Comparison of ENCODE assay signal across 15 mouse cellular contexts in the genomic region with DNA sequence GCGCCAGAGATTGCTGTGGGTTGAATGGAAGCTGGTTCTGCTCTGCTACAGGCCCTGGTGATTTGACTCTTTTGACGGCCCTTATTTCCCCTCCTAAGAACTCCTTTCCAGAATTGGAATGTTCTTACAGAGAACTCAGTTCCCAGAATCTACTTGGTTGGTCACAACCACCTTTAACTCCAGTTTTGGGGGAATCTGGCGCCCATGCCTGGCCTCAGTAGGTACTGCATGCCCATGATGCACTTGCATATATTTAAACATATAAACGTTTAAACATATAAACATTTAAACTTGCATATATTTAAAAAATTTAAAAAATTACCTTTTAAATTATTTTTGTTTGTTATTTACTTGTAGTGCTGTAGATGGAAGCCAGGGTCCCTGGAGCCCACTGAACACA. TPM values are rescaled to one million over a fixed set of nuclear protein-coding genes. Genes with fewer than 3 reads are reported as not detected.
DNase-seq lines count a peak whose midpoint lies in the region; ATAC-seq and TF ChIP-seq lines count a peak whose summit lies in the region.
"Had no signal": no experiment of that assay in that cellular context is flagged by ENCODE, and none has a peak within 500 bp of the region (broad histone marks: within the 10 kb centered on the region; RNA-seq: fewer than 3 reads in every experiment).

No protein-coding gene starts in this region.

- no peaks in the 10 kb centered on the region for H3K36me3 ChIP-seq in hindbrain, embryonic 11.5 days (ENCODE audit: control insufficient read depth, insufficient read depth, low read length)
- no peaks in the 10 kb centered on the region for H3K36me3 ChIP-seq in hindbrain, embryonic 16.5 days (ENCODE audit: control insufficient read depth, insufficient read depth, low read length)
- H3K36me3 ChIP-seq in midbrain, embryonic 14.5 days (ENCODE audit: control insufficient read depth, insufficient read depth, low read length) = no peaks in the 10 kb centered on the region
- no peaks in the 10 kb centered on the region for H3K36me3 ChIP-seq in midbrain, embryonic 13.5 days
- no peaks in the 10 kb centered on the region for H3K36me3 ChIP-seq in midbrain, postnatal 0 days (ENCODE audit: insufficient read depth, low read length)
- H3K36me3 ChIP-seq: limb, embryonic 12.5 days; neural tube, embryonic 15.5 days had no signal

- WGBS in hindbrain, embryonic 11.5 days = 48% methylated on average over 4 of the region's 4 CpGs
- 49% methylated on average over 4 of the region's 4 CpGs for WGBS in hindbrain, embryonic 16.5 days
- WGBS in midbrain, embryonic 14.5 days = 43% methylated on average over 4 of the region's 4 CpGs
- 52% methylated on average over 4 of the region's 4 CpGs for WGBS in midbrain, embryonic 13.5 days
- WGBS in midbrain, postnatal 0 days = 43% methylated on average over 4 of the region's 4 CpGs

- peak; percentile 67 for TF ChIP-seq CTCF in midbrain, postnatal 0 days (IDR thresholded peaks at IDR 0.05)

- 0 out of 2 replicates have a peak, but pooled peaks cover 3% of the 10 kb centered on the region for H3K4me1 ChIP-seq in hindbrain, embryonic 11.5 days (replicated peaks; ENCODE audit: control insufficient read depth, insufficient read depth, low read length)
- peaks cover 12% of the 10 kb centered on the region; the same call in 1 of the 2 replicates for H3K4me1 ChIP-seq in hindbrain, embryonic 16.5 days (ENCODE audit: control insufficient read depth, insufficient read depth, low read depth, low read length)
- peaks cover 17% of the 10 kb centered on the region for H3K4me1 ChIP-seq in midbrain, embryonic 14.5 days (ENCODE audit: control insufficient read depth, insufficient read depth, low read length)
- peaks cover 18% of the 10 kb centered on the region for H3K4me1 ChIP-seq in midbrain, embryonic 13.5 days (replicated peaks)
- no peaks in the 10 kb centered on the region; the same call in 1 of the 2 replicates for H3K4me1 ChIP-seq in midbrain, postnatal 0 days (ENCODE audit: insufficient read depth, low read length)
- H3K4me1 ChIP-seq: limb, embryonic 12.5 days had no signal

- H3K4me3 ChIP-seq in hindbrain, embryonic 11.5 days (ENCODE audit: low read depth, low read length) = no peak overlapping the region
- H3K4me3 ChIP-seq in hindbrain, embryonic 16.5 days (ENCODE audit: low read length) = no peak overlapping the region
- no peak overlapping the region for H3K4me3 ChIP-seq in midbrain, embryonic 14.5 days (replicated peaks; ENCODE audit: low read depth, low read length)
- no peak overlapping the region for H3K4me3 ChIP-seq in midbrain, embryonic 13.5 days (replicated peaks)
- H3K4me3 ChIP-seq in midbrain, postnatal 0 days (ENCODE audit: low read depth, low read length) = no peak overlapping the region
- H3K4me3 ChIP-seq: limb, embryonic 12.5 days; neural tube, embryonic 15.5 days had no signal

- peak; percentile 43 for DNase-seq in hindbrain, embryonic 11.5 days (ENCODE audit: low spot score)
- DNase-seq in midbrain, embryonic 14.5 days = peak; percentile 45
- DNase-seq in brain, adult 2 months (ENCODE audit: low read depth, low spot score) = peak; percentile 19
- no peak for DNase-seq in midbrain, postnatal 0 days (ENCODE audit: low spot score)
- DNase-seq in heart, adult 8-10 months (ENCODE audit: low spot score) = no peak

- ATAC-seq in hindbrain, embryonic 11.5 days (ENCODE audit: low FRiP score) = no peak
- no peak for ATAC-seq in hindbrain, embryonic 16.5 days
- ATAC-seq in midbrain, embryonic 14.5 days (ENCODE audit: low FRiP score, low TSS enrichment) = no peak
- no peak for ATAC-seq in midbrain, embryonic 13.5 days
- no peak for ATAC-seq in midbrain, postnatal 0 days (ENCODE audit: low FRiP score)

- no peaks in the 10 kb centered on the region; the same call in 1 of the 2 replicates for H3K27me3 ChIP-seq in hindbrain, embryonic 11.5 days (ENCODE audit: control insufficient read depth, insufficient read depth, low read length)
- no peaks in the 10 kb centered on the region; the same call in 1 of the 2 replicates for H3K27me3 ChIP-seq in hindbrain, embryonic 16.5 days (replicated peaks; ENCODE audit: control insufficient read depth, insufficient read depth, low read length)
- no peaks in the 10 kb centered on the region for H3K27me3 ChIP-seq in midbrain, embryonic 14.5 days (ENCODE audit: control insufficient read depth, insufficient read depth, low read length)
- no peaks in the 10 kb centered on the region for H3K27me3 ChIP-seq in midbrain, embryonic 13.5 days
- no peaks in the 10 kb centered on the region for H3K27me3 ChIP-seq in midbrain, postnatal 0 days (ENCODE audit: insufficient read depth, low read length)
- H3K27me3 ChIP-seq: neural tube, embryonic 15.5 days had no signal

- H3K27ac ChIP-seq in hindbrain, embryonic 11.5 days (ENCODE audit: low read depth, low read length) = no peak overlapping the region
- H3K27ac ChIP-seq in hindbrain, embryonic 16.5 days (ENCODE audit: low read depth, low read length) = no peak overlapping the region
- no peak overlapping the region for H3K27ac ChIP-seq in midbrain, embryonic 14.5 days (replicated peaks; ENCODE audit: low read depth, low read length)
- no peak overlapping the region for H3K27ac ChIP-seq in midbrain, embryonic 13.5 days
- no peak overlapping the region for H3K27ac ChIP-seq in midbrain, postnatal 0 days (ENCODE audit: low read depth, low read length)
- H3K27ac ChIP-seq: limb, embryonic 12.5 days; neural tube, embryonic 15.5 days had no signal

- no peak overlapping the region for H3K9ac ChIP-seq in hindbrain, embryonic 11.5 days (ENCODE audit: low read depth, low read length)
- no peak overlapping the region for H3K9ac ChIP-seq in hindbrain, embryonic 16.5 days (ENCODE audit: low read depth, low read length)
- H3K9ac ChIP-seq in midbrain, embryonic 14.5 days (replicated peaks; ENCODE audit: low read length) = no peak overlapping the region
- no peak overlapping the region for H3K9ac ChIP-seq in midbrain, embryonic 13.5 days (replicated peaks)
- no peak overlapping the region for H3K9ac ChIP-seq in midbrain, postnatal 0 days (replicated peaks; ENCODE audit: low read length, poor library complexity, severe bottlenecking)
- H3K9ac ChIP-seq: limb, embryonic 12.5 days; neural tube, embryonic 15.5 days had no signal

- no peaks in the 10 kb centered on the region for H3K9me3 ChIP-seq in hindbrain, embryonic 11.5 days (ENCODE audit: control insufficient read depth, low read length)
- H3K9me3 ChIP-seq in hindbrain, embryonic 16.5 days (ENCODE audit: control insufficient read depth, low read length) = no peaks in the 10 kb centered on the region
- no peaks in the 10 kb centered on the region for H3K9me3 ChIP-seq in midbrain, embryonic 14.5 days (ENCODE audit: control insufficient read depth, low read length)
- no peaks in the 10 kb centered on the region for H3K9me3 ChIP-seq in midbrain, embryonic 13.5 days
- no peaks in the 10 kb centered on the region for H3K9me3 ChIP-seq in midbrain, postnatal 0 days (ENCODE audit: low read length)
- H3K9me3 ChIP-seq: limb, embryonic 12.5 days; neural tube, embryonic 15.5 days had no signal

- H3K4me2 ChIP-seq in hindbrain, embryonic 11.5 days (replicated peaks; ENCODE audit: low read depth, low read length) = no peak overlapping the region
- no peak overlapping the region for H3K4me2 ChIP-seq in hindbrain, embryonic 16.5 days (ENCODE audit: low read length)
- no peak overlapping the region for H3K4me2 ChIP-seq in midbrain, embryonic 14.5 days (ENCODE audit: low read length)
- H3K4me2 ChIP-seq in midbrain, embryonic 13.5 days (replicated peaks) = no peak overlapping the region
- no peak overlapping the region for H3K4me2 ChIP-seq in midbrain, postnatal 0 days (ENCODE audit: low read depth, low read length, poor library complexity, severe bottlenecking)
- H3K4me2 ChIP-seq: limb, embryonic 12.5 days; neural tube, embryonic 15.5 days had no signal

RNA-seq across cellular contexts. Expression of gene Pramel1, which starts 10.6 kb away (rescaled TPM):
- not detected in 2 replicates for polyA plus RNA-seq in hindbrain, embryonic 11.5 days (2014; fragmentation: Nextera tagmentation; extraction: Ambion mirVana)
- polyA plus RNA-seq in hindbrain, embryonic 16.5 days (2015; fragmentation: Nextera tagmentation; extraction: Ambion mirVana) = not detected in 2 replicates
- polyA plus RNA-seq in midbrain, embryonic 14.5 days (2014; fragmentation: Nextera tagmentation; extraction: Ambion mirVana) = not detected in 2 replicates
- polyA plus RNA-seq in midbrain, embryonic 13.5 days (2015; fragmentation: Nextera tagmentation; extraction: Ambion mirVana) = not detected in 2 replicates
- not detected in 2 replicates for total RNA-seq in midbrain, postnatal 0 days (2014; rRNA removed)
- not detected in 2 replicates for polyA plus RNA-seq in midbrain, postnatal 0 days (2015; fragmentation: Nextera tagmentation; extraction: Ambion mirVana)
- not detected for total RNA-seq in heart, adult 8-10 months (2022)
- total RNA-seq: gastrocnemius, adult 18-20 months; hematopoietic stem cell, adult 5-6 weeks had no signal
- polyA plus RNA-seq: embryonic facial prominence, embryonic 14.5 days; large intestine, adult 2 months; limb, embryonic 12.5 days; neural tube, embryonic 15.5 days; spleen, adult 2 months; urinary bladder, adult 2 months had no signal

RNA-seq across cellular contexts. Expression of gene Pramef8, which starts 28.6 kb away (rescaled TPM):
- 17.0 and 19.4 TPM in 2 replicates for polyA plus RNA-seq in hindbrain, embryonic 11.5 days (2014; fragmentation: Nextera tagmentation; extraction: Ambion mirVana)
- 21.7 and 23.2 TPM in 2 replicates for polyA plus RNA-seq in hindbrain, embryonic 16.5 days (2015; fragmentation: Nextera tagmentation; extraction: Ambion mirVana)
- 14.2 and 22.4 TPM in 2 replicates for polyA plus RNA-seq in midbrain, embryonic 14.5 days (2014; fragmentation: Nextera tagmentation; extraction: Ambion mirVana)
- 26.0 and 27.5 TPM in 2 replicates for polyA plus RNA-seq in midbrain, embryonic 13.5 days (2015; fragmentation: Nextera tagmentation; extraction: Ambion mirVana)
- total RNA-seq in midbrain, postnatal 0 days (2014; rRNA removed) = 34.9 and 39.0 TPM in 2 replicates
- 16.1 and 17.0 TPM in 2 replicates for polyA plus RNA-seq in midbrain, postnatal 0 days (2015; fragmentation: Nextera tagmentation; extraction: Ambion mirVana)
- total RNA-seq in heart, adult 8-10 months (2022) = 10 to 100 TPM in 2 of 4 experiments, 1 to 10 TPM in 2; 8.4 to 11.9 (median 10.0) TPM

RNA-seq across cellular contexts. Expression of gene Lrrc38, which starts 34.1 kb away (rescaled TPM):
- 0.51 TPM in 1 of 2 replicates, not detected in the other for polyA plus RNA-seq in hindbrain, embryonic 11.5 days (2014; fragmentation: Nextera tagmentation; extraction: Ambion mirVana)
- 0.38 and 0.69 TPM in 2 replicates for polyA plus RNA-seq in hindbrain, embryonic 16.5 days (2015; fragmentation: Nextera tagmentation; extraction: Ambion mirVana)
- 0.21 and 0.39 TPM in 2 replicates for polyA plus RNA-seq in midbrain, embryonic 14.5 days (2014; fragmentation: Nextera tagmentation; extraction: Ambion mirVana)
- 0.19 and 0.28 TPM in 2 replicates for polyA plus RNA-seq in midbrain, embryonic 13.5 days (2015; fragmentation: Nextera tagmentation; extraction: Ambion mirVana)
- total RNA-seq in midbrain, postnatal 0 days (2014; rRNA removed) = 0.33 and 2.3 TPM in 2 replicates
- 0.64 and 0.67 TPM in 2 replicates for polyA plus RNA-seq in midbrain, postnatal 0 days (2015; fragmentation: Nextera tagmentation; extraction: Ambion mirVana)
- total RNA-seq in heart, adult 8-10 months (2022) = under 1 TPM in 1 of 4 experiments, not detected in 3; 0.14 TPM
- total RNA-seq: hematopoietic stem cell, adult 5-6 weeks had no signal
- polyA plus RNA-seq: large intestine, adult 2 months; spleen, adult 2 months had no signal

Comparison
In these comparisons a context has a peak if more than half of its experiments do, and no peak if none do; other contexts are left out.
1. DNase-seq: peak in hindbrain, embryonic 11.5 days (single experiment), midbrain, embryonic 14.5 days (single experiment) and brain, adult 2 months (single experiment); none in midbrain, postnatal 0 days (single experiment) and heart, adult 8-10 months (single experiment).